Mouse (Mus musculus) spleen, adult 2 months (tissue): ENCODE measurements at regions not wholly inside any gene's neighbourhood (a gene's known extent, or its start where the extent isn't known, plus 50 kb on each side); places are given as distances from the start of the nearest gene placed in this dataset.
"Not testable (repeated sequence)": the region's sequence is repeated elsewhere in the genome, so short reads cannot be mapped to it uniquely, and the experiment has no call there.

ENCODE experiments used
- DNase-seq, 2 experiments: peaks; one replicate each; pipeline versions ENCODE4 v3.0.0 to v3.0.0-alpha.2; 2012 to 2021; ENCODE audit warnings: low spot score in 2 of 2, low read depth in 1 of 2
- H3K27ac ChIP-seq: fragments of 200-500 bp; 2 replicates; pipeline ENCODE4 v1.5.1; 2012; ENCODE audit warnings: low read length, inconsistent platforms; ENCODE audit not compliant: insufficient read depth
- H3K27me3 ChIP-seq: fragments of 200-500 bp; 2 replicates; pipeline ENCODE4 v1.6.1; 2012; ENCODE audit warnings: mild to moderate bottlenecking, moderate library complexity, low read length, inconsistent platforms; ENCODE audit not compliant: control insufficient read depth, insufficient read depth
- H3K36me3 ChIP-seq: fragments of 200-500 bp; 2 replicates; pipeline ENCODE4 v1.6.1; 2012; ENCODE audit warnings: mild to moderate bottlenecking, low read length, inconsistent platforms; ENCODE audit not compliant: control insufficient read depth, insufficient read depth
- H3K4me1 ChIP-seq: fragments of 200-500 bp; 2 replicates; pipeline ENCODE4 v1.6.1; 2011; ENCODE audit warnings: inconsistent platforms; ENCODE audit not compliant: control insufficient read depth, insufficient read depth, insufficient read length
- H3K4me3 ChIP-seq: fragments of 200-500 bp; 2 replicates; pipeline ENCODE4 v1.5.1; 2011; ENCODE audit warnings: mild to moderate bottlenecking, inconsistent platforms; ENCODE audit not compliant: insufficient read depth, insufficient read length; ENCODE audit errors: extremely low read depth
- CTCF ChIP-seq: fragments of 200-500 bp; IDR thresholded peaks from 2 replicates; pipeline ENCODE4 v1.5.1; 2011; ENCODE audit warnings: mild to moderate bottlenecking, inconsistent platforms; ENCODE audit not compliant: insufficient read depth, insufficient read length, insufficient replicate concordance; ENCODE audit errors: extremely low read depth
- POLR2A ChIP-seq: fragments of 200-500 bp; IDR thresholded peaks from 2 replicates; pipeline ENCODE4 v1.6.1; 2011; ENCODE audit warnings: low read depth, low read length, inconsistent platforms
- WGBS: fragments of 180-500 bp; shearing (Covaris S2); methylation state at CpG from one replicate; pipeline ENCODE4 v1.1.7; 2018; 5-methylcytosine and 5-hydroxymethylcytosine counted together

GRCm38 (mm10) chr7:116644902-116645650, 140.9 kb downstream of the Nucb2 start:
- TF ChIP-seq POLR2A = no peak
- peak; percentile 31; the same call in 1 of the 2 replicates for TF ChIP-seq CTCF
- peak; percentile 27 to 29 for DNase-seq
- H3K4me3 ChIP-seq = no peak overlapping the region
- no peaks in the 10 kb centered on the region for H3K36me3 ChIP-seq
- WGBS = 50% methylated on average over 10 of the region's 10 CpGs
- no peak overlapping the region for H3K27ac ChIP-seq
- no peaks in the 10 kb centered on the region for H3K27me3 ChIP-seq
- H3K4me1 ChIP-seq = no peaks in the 10 kb centered on the region

DNA sequence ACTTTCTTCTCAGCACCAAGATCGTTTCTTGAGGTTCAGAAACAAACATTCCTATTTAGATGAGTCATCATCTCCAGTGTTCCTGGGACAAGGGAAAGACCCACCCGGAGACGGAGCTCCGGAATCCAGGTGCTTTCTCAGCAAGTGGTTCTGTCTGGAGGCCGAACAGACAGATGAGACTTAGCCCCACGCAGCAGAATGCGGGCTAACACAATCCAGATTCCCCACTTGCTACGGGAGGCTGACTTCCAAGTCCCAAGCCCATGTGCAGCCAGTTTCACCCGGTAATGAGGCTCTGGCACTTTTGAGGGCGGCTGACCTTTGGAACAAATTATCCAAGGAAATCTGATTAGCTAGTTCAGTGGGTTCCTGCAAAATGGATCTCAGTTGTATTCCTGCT, 150.3 kb downstream of the Nucb2 start:
- 79% methylated on average over 10 of the region's 10 CpGs for WGBS
- Histone ChIP-seq H3K36me3 (no peaks in the 10 kb centered on the region), H3K27ac (no peak overlapping the region), H3K4me1 (no peaks in the 10 kb centered on the region), H3K27me3 (no peaks in the 10 kb centered on the region), H3K4me3 (no peak overlapping the region)
- DNase-seq = no peak
- TF ChIP-seq POLR2A = no peak
- no peak for TF ChIP-seq CTCF

DNA sequence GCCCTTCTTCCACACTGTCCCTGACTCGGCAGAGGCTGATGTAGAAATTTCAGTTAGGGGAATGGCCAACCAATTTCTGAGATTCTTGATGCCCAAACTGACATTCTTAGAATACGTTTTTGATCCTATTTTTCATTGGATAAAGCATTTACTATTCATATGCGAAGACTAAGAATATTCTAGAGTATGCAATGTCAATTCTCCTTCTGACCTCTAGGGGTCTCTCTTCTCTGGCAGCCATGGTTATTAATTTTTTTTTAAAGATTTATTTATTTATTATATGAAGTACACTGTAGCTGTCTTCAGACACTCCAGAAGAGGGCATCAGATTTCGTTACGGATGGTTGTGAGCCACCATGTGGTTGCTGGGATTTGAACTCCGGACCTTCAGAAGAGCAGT, 152.9 kb downstream of the Nucb2 start:
- H3K27ac ChIP-seq, H3K27me3 ChIP-seq, H3K36me3 ChIP-seq, H3K4me3 ChIP-seq, H3K4me1 ChIP-seq, DNase-seq: not testable (repeated sequence)
- WGBS = 85% methylated on average over 6 of the region's 6 CpGs

DNA sequence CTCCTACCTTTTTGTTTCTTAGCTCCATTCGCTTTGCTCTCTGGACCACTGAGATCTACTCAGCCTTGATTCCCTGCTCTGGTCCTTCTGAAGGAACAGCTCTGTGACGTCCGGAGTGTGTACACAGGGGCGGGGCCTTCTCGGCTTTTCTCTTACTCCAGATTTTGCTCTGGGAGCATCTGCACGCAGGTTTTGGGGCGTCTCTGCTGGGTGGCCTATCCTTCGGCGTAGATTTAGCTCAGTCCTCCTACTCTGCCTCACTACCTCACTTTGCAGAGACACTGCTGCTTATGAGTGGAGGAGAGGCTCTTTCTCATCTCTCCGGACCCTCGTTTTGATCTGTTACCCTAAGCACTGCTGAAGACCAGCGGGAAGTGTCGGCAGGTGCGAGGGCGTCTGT, 161.4 kb downstream of the Nucb2 start:
- Histone ChIP-seq H3K4me3 (no peak overlapping the region), H3K27ac (no peak overlapping the region), H3K27me3 (no peaks in the 10 kb centered on the region), H3K36me3 (no peaks in the 10 kb centered on the region), H3K4me1 (no peaks in the 10 kb centered on the region)
- TF ChIP-seq CTCF (no peak), POLR2A (no peak)
- WGBS = 90% methylated on average over 15 of the region's 15 CpGs
- DNase-seq = no peak

DNA sequence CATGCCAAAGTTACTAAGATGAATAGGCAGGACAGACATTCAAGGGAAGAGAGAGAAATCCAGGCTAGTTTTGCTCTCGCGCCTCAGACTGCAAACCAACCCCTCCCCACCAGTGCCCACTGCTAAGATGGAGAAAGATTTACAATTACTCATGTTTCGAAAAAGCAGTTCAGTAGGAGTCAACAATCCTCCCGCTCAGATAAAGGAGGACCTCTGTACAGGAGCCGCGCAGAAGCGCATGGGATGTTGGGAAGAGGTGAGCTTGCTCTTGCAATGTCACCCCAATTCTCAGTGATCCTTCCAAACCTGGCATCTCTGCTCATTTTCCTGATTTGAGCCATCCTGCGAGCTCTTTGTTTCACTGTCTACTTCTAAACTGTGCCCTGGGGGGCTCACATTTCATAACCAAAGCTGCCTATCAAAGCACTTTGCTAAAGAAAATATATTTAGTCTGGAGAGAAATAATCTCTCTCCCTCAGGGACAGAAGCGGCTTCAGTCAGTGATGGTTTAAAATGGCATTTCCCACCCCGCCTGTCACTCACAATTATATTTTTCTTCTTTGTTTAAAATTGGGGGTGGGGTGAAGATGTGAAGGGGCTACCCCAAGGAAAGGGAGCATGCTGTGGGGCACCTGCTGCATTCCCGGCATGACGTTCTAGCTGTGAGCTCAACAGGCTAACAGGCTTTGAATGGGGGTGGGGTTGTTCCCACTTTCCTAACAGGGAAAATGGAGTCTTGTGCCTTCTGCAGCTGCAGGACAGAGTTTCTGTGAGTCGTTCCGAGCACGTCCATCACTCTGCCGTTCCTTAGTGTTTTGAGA, 170.2 kb downstream of the Nucb2 start:
- TF ChIP-seq CTCF = no peak
- TF ChIP-seq POLR2A = no peak
- Histone ChIP-seq H3K4me1 (no peaks in the 10 kb centered on the region), H3K36me3 (no peaks in the 10 kb centered on the region), H3K27ac (no peak overlapping the region), H3K27me3 (no peaks in the 10 kb centered on the region), H3K4me3 (no peak overlapping the region)
- WGBS = 84% methylated on average over 16 of the region's 16 CpGs
- DNase-seq = no peak

DNA sequence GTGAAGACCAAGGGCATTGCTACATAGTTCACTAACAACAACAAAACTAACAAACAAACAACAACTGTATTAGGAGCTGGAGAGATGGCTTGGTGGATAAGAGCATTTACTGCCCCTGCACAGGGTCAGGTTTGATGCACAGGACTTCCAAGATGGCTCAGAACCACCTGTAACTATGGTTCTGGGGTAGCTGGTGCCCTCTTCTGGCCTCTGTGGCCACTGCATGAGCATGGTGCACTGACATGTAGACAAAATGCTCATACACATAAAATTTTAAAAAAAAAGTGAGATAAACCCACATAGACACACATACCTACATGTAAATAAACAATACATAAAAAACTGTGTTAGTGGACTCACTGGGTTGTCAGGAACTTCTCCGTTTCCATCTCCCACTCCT, 172.5 kb downstream of the Nucb2 start:
- DNase-seq = no peak
- Histone ChIP-seq H3K36me3 (no peaks in the 10 kb centered on the region), H3K4me1 (no peaks in the 10 kb centered on the region), H3K4me3 (no peak overlapping the region), H3K27ac (no peak overlapping the region), H3K27me3 (no peaks in the 10 kb centered on the region)
- no peak for TF ChIP-seq POLR2A
- TF ChIP-seq CTCF = no peak
- 84% methylated on average over 1 of the region's 1 CpGs for WGBS

GRCm38 (mm10) chr7:116679195-116679594, 175.0 kb downstream of the Nucb2 start:
- Histone ChIP-seq H3K36me3 (no peaks in the 10 kb centered on the region), H3K4me1 (no peaks in the 10 kb centered on the region), H3K27me3 (no peaks in the 10 kb centered on the region), H3K4me3 (no peak overlapping the region), H3K27ac (no peak overlapping the region)
- no peak for DNase-seq
- TF ChIP-seq CTCF = no peak
- TF ChIP-seq POLR2A = no peak
- 76% methylated on average over 4 of the region's 4 CpGs for WGBS
